Mouse (Mus musculus) gastrocnemius, postnatal 10 days (tissue): ENCODE measurements at regions not wholly inside any gene's neighbourhood (a gene's known extent, or its start where the extent isn't known, plus 50 kb on each side); places are given as distances from the start of the nearest gene placed in this dataset.
A peak's percentile ranks its signal among the peaks of the same experiment; 100 is the strongest.

Experiments used
- DNase-seq: peaks from one replicate; pipeline ENCODE4 v3.0.0; 2021; ENCODE audit warnings: mixed read lengths

DNA sequence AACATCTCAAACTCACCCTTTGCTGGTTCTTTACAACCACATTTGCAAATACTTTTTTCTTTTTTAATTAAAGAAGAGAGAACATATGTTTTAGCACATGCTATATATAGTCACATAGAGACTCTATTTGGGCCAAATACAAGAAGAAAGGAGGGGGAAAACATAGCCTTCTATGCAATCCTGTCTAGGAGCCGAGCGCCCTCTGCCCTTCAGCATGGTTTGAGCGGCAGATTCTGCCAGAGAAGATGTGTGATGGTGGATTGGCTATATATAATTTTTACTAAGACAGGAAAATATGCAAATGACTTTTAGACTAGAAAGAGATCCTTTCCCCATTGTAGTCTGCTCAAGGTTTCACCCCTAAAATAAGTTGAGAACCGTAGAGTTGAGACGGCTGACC lies 60.0 kb upstream of the Myom1 start:
- no peak for DNase-seq

- DNase-seq = no peak
Observed at GRCm38 (mm10) chr17:70934258-70934657, 68.2 kb upstream of the Myom1 start.

- DNase-seq = no peak
Observed at GRCm38 (mm10) chr17:70933122-70934050, 69.0 kb upstream of the Myom1 start.

GRCm38 (mm10) chr17:70932565-70932964 lies 69.9 kb upstream of the Myom1 start:
- no peak for DNase-seq

DNA sequence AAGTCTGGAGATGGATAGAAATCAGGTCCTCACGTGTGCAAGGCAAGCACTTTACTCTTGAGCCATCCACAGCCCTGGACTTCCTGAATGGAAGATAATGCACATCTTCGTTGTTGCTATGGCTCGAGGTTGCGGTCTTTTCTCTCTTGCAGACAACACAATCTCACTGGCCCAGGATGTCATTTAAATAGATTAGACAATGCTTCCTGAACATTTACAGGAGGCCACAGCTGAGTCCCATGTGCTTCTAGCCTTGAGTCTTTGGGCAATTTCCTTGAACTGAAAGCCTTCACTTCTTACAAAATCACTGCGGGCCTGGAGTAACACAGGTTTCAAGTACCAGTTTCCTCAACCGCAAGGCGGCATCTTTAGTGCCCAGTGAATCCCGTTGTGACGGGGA lies 71.8 kb upstream of the Myom1 start:
- DNase-seq = no peak

GRCm38 (mm10) chr17:70929582-70929981 lies 72.9 kb upstream of the Myom1 start:
- DNase-seq = no peak

DNA sequence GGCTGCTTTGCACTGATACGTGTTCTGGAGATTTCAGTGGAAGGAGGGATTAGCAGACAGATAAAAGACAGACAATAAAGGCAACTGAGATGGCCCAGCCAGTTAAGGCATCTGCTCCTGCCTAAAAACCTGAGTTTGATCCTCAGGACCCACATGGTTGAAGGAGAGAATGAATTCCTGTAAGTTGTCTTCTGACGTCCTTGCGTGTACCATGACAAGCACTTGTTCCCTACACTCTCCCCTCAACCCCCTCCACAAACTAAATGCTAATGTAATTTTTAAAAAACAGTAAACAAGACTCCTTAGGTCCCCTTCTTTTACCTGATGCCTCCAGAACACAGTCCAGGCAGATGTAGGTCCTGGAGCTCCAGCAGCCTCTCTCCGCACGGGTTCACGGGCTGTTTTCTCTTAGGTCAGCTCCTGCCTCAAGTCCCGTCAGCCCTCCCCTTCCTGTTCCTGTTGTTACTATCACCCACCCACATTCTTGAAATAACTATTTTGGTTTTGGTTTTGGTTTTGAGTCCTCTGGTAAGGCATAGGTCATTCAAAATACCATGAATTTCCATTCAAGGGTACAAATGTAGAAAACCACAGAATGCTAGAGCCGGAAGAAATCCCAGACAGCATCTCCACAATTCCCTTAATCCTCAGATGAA lies 71.3 kb upstream of the Tgif1 start:
- DNase-seq = no peak

DNA sequence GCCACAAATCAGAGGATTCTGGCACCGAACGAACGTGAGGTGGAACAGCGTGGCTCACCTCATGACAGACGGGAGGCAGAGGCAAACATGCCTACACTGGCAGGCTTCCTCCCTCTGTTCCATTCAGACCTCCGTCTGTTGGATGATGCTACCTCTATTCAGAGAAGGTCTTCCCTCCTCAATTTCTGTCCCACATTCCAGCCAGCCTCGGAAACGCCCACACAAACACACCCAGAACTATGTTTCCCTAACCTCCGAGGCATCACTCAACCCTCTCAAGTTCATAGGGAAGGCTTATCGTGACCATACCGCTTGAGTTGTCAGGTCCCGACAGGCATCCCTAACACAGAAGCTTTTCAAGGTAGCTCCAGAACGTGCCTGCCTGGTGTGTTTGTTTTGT lies 68.3 kb upstream of the Tgif1 start:
- DNase-seq = no peak

DNA sequence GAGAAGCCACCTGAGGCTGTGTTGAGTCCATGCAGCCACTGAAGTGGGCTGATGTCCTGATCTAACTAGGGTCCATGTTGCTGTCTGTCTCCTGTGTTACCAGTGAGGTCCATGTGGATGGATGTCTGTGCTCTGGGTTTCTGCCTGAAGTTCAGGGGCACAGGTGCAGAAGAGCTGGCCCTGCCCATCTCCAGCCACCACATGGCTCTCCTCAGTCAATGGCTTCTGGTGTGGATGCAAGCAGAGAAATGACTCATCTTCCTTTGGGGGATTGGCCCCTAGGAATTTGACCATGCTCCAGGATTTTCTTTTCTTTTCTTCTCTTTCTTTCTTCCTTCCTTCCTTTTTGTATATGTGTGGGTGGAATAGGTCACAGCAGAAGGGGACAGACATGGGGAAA lies 66.8 kb upstream of the Tgif1 start:
- DNase-seq = no peak

- no peak for DNase-seq
Observed at GRCm38 (mm10) chr17:70917183-70917935, 64.0 kb upstream of the Tgif1 start.

- DNase-seq = no peak
Observed at GRCm38 (mm10) chr17:70916089-70916750, 62.9 kb upstream of the Tgif1 start.

DNA sequence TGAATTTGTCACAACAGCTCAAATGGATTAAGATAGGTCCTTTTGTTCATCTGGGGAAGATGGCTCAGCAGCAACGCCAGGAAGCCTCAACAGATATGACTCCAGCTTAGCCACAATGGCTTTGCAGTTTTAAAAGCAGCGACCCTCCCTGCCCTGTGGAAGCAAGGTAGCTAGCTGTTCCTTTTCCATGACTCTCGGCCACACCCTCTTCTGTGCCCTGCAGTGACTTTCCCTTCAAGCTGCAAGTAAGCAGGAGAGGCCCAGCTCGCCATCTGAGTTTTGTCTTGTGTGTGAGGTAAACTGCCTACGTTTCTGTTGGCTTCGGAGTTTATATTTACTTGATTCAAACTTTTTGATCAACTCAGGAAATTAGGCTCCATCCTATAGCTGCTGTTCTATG lies 62.1 kb upstream of the Tgif1 start:
- no peak for DNase-seq

DNA sequence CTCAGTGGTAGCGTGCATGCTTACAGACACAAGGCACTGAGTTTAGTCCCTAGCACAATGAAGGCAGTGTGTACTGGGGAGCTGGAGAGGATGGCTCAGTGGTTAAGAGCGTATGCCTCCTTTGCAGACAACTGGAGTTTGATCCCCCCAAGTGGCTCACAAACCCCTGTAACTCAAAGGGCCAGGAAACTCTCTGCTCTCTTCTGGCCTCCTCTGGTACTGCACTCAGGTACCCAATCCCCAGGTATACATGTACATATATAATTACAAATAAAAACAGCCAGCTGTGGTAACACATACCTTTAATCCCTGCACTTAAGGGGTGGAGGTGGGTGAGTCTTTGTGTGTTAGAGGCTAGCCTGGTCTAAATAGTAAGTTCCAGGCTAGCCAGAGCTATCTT lies 56.9 kb upstream of the Tgif1 start:
- DNase-seq = no peak

DNA sequence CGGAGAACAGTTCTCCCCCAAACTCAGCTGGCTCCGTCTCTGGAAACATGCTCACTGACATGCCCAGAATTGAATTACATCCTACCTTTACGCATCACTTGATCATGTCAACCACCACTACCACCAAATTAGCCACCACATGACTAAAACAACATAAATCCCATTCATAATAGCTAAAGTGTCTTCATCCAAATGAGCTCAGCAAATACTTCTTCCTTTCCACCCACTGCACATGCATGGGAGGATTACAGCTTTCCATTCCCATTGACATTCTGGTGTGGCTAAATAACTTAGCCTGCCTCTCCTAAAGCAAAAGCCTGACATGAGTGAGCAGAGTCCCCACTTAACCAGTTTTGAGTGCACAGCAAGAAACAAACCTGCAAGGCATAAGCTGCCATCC lies 56.2 kb upstream of the Tgif1 start:
- DNase-seq = no peak

GRCm38 (mm10) chr17:70908328-70908727 lies 55.0 kb upstream of the Tgif1 start:
- peak; percentile 13 for DNase-seq
